Mouse (Mus musculus) liver, embryonic 16.5 days (tissue): ENCODE results near the gene Tpo. TPM values are rescaled to one million over a fixed set of nuclear protein-coding genes. Genes with fewer than 3 reads are reported as not detected.

Experiments
- ATAC-seq: fragments of 200-750 bp; cut with Nextera tagmentation; 2 replicates; pipeline ENCODE4 v1.8.0; 2017; ENCODE audit warnings: low read depth, mild to moderate bottlenecking, moderate number of reproducible peaks, moderate library complexity
- H3K27ac ChIP-seq: fragments of 300-500 bp; sonication (generic); 2 replicates; pipeline ENCODE4 v1.5.1; 2014; ENCODE audit warnings: mild to moderate bottlenecking, low read length
- H3K27me3 ChIP-seq: fragments of 300-500 bp; sonication (generic); 2 replicates; pipeline ENCODE4 v1.6.1; 2014; ENCODE audit warnings: low read depth, low read length, mixed read lengths; ENCODE audit not compliant: control insufficient read depth, insufficient read depth
- H3K36me3 ChIP-seq: fragments of 300-500 bp; sonication (generic); 2 replicates; pipeline ENCODE4 v1.6.1; 2014; ENCODE audit warnings: mild to moderate bottlenecking; ENCODE audit not compliant: control insufficient read depth, insufficient read depth
- H3K4me1 ChIP-seq: fragments of 300-500 bp; sonication (generic); 2 replicates; pipeline ENCODE4 v1.6.1; 2014; ENCODE audit warnings: low read depth, low read length, mixed read lengths; ENCODE audit not compliant: control insufficient read depth
- H3K4me2 ChIP-seq: fragments of 300-500 bp; sonication (generic); 2 replicates; pipeline ENCODE4 v1.6.1; 2014; ENCODE audit warnings: low read depth, low read length, mixed read lengths
- H3K4me3 ChIP-seq: fragments of 300-500 bp; sonication (generic); 2 replicates; pipeline ENCODE4 v1.5.1; 2014; ENCODE audit warnings: low read depth, mild to moderate bottlenecking, low read length
- H3K9ac ChIP-seq: fragments of 300-500 bp; sonication (generic); 2 replicates; pipeline ENCODE4 v1.6.1; 2014; ENCODE audit warnings: low read depth, low read length
- H3K9me3 ChIP-seq: fragments of 300-500 bp; sonication (generic); replicated peaks from 2 replicates; pipeline ENCODE4 v1.6.1; 2016; ENCODE audit warnings: low read length; ENCODE audit not compliant: control insufficient read depth
- WGBS: fragments of 180-500 bp; shearing (Covaris S2); extraction: QIAGEN DNeasy Blood & Tissue Kit; methylation state at CpG from one replicate; pipeline ENCODE4 v1.1.7; 2014; ENCODE audit not compliant: insufficient replicate concordance; 5-methylcytosine and 5-hydroxymethylcytosine counted together
- polyA plus RNA-seq: library from polyadenylated mRNA; unstranded; fragments of >200 nt; fragmentation: Nextera tagmentation; extraction: Ambion mirVana; gene quantifications from 2 replicates; pipeline ENCODE4 v1.2.1, GENCODE M21; 2015

Gene Tpo
- polyA plus RNA-seq = not detected in 2 replicates

GRCm38 (mm10) chr12:30132524-30132923, at the start of gene Tpo:
TSS of gene Tpo (minus strand) at chr12:30132624.
- no peak within 1 kb of the TSS for H3K4me3 ChIP-seq
- H3K4me1 ChIP-seq = no peaks in the 10 kb centered on the region
- H3K9ac ChIP-seq = no peak within 1 kb of the TSS
- no peaks in the 10 kb centered on the region for H3K27me3 ChIP-seq
- no peak for ATAC-seq
- H3K4me2 ChIP-seq = no peak within 1 kb of the TSS
- no peak within 1 kb of the TSS for H3K27ac ChIP-seq
- H3K9me3 ChIP-seq = no peaks in the 10 kb centered on the region
- H3K36me3 ChIP-seq = no peaks in the 10 kb centered on the region
- WGBS = 64% methylated on average over 4 of the region's 4 CpGs

DNA sequence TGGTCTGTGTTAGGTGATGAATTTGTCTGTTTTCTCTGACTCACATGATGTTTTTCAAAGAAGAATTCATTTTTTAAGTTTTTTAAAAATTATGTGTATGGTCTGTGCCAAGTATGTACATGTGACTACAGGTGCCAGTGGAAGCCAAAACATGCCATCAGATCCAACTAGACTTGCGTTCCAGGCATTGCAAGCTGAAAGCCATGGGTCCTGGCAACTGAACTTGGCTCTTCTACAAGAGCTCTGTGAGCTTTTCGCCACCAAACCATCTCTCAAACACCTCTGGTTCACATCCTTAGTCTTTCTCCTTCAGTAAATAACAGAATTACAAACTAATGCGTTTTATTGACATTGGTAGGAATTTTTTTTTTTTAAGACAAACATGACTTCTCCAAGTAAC, 49.3 kb upstream of the Tpo start:
- WGBS = 51% methylated on average over 3 of the region's 3 CpGs
- H3K4me2 ChIP-seq = no peak overlapping the region
- no peaks in the 10 kb centered on the region for H3K36me3 ChIP-seq
- no peak for ATAC-seq
- no peaks in the 10 kb centered on the region for H3K9me3 ChIP-seq
- H3K27ac ChIP-seq = no peak overlapping the region
- H3K4me1 ChIP-seq = no peaks in the 10 kb centered on the region
- no peaks in the 10 kb centered on the region for H3K27me3 ChIP-seq
- H3K4me3 ChIP-seq = no peak overlapping the region
- H3K9ac ChIP-seq = no peak overlapping the region

DNA sequence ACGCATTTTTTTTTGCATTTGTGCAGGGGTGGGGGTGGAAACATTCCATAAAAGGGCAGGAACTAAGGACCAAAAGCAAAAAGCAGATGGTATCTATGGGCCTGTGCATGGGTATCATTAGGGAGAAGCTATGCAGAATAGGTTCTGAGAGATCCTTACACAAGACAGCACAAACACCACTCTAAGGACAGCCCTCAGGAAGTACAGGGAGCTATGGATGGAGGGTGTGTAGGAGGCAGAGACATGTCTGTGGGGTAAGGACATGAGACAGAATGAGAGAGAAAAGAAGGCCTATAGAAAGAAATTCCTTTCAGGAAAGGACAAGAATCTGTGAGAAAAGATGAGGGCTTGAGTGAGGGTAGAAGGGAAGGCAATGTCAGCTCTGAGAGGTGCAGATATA, 47.2 kb upstream of the Tpo start:
- Histone ChIP-seq H3K9me3 (no peaks in the 10 kb centered on the region), H3K4me1 (no peaks in the 10 kb centered on the region), H3K4me3 (no peak overlapping the region), H3K27ac (no peak overlapping the region), H3K9ac (no peak overlapping the region), H3K4me2 (no peak overlapping the region), H3K27me3 (no peaks in the 10 kb centered on the region), H3K36me3 (no peaks in the 10 kb centered on the region)
- ATAC-seq = no peak
- 57% methylated on average over 1 of the region's 1 CpGs for WGBS

- no peaks in the 10 kb centered on the region for H3K9me3 ChIP-seq
- H3K4me1 ChIP-seq = no peaks in the 10 kb centered on the region
- no peak overlapping the region for H3K27ac ChIP-seq
- H3K4me3 ChIP-seq = no peak overlapping the region
- H3K36me3 ChIP-seq = no peaks in the 10 kb centered on the region
- no peak overlapping the region for H3K9ac ChIP-seq
- ATAC-seq = no peak
- H3K27me3 ChIP-seq = no peaks in the 10 kb centered on the region
- H3K4me2 ChIP-seq = no peak overlapping the region
- WGBS = 60% methylated on average over 6 of the region's 6 CpGs
Measured at GRCm38 (mm10) chr12:30177966-30178365, 45.5 kb upstream of the Tpo start.

GRCm38 (mm10) chr12:30177529-30177928, 45.1 kb upstream of the Tpo start:
- Histone ChIP-seq H3K9me3 (no peaks in the 10 kb centered on the region), H3K27ac (no peak overlapping the region), H3K4me2 (no peak overlapping the region), H3K4me3 (no peak overlapping the region), H3K9ac (no peak overlapping the region), H3K27me3 (no peaks in the 10 kb centered on the region), H3K36me3 (no peaks in the 10 kb centered on the region), H3K4me1 (no peaks in the 10 kb centered on the region)
- ATAC-seq = no peak
- WGBS = 72% methylated on average over 2 of the region's 2 CpGs

DNA sequence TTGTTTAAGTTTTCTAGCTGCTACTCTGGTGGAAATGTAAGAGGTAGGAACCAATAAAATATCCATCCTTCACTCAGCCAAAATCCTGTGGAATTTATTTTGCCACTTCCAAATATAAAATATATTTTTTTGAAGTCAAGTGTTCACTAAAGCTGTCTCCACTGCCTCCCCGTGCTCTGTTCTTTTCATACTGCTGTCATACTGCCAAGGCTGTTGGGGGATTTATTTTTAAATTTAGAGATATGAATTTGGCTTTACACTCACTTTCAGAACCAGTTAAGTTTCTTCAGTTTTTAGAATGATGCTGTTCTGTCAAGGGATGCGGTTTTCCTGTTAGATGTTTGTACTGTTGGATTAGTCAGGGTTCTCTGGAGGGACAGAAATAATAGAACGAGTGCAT, 36.1 kb upstream of the Tpo start:
- H3K4me3 ChIP-seq = no peak overlapping the region
- no peak overlapping the region for H3K27ac ChIP-seq
- no peak overlapping the region for H3K9ac ChIP-seq
- H3K4me1 ChIP-seq = no peaks in the 10 kb centered on the region
- no peak for ATAC-seq
- no peaks in the 10 kb centered on the region for H3K9me3 ChIP-seq
- no peaks in the 10 kb centered on the region for H3K36me3 ChIP-seq
- H3K4me2 ChIP-seq = no peak overlapping the region
- no peaks in the 10 kb centered on the region for H3K27me3 ChIP-seq
- WGBS = 47% methylated on average over 3 of the region's 3 CpGs

DNA sequence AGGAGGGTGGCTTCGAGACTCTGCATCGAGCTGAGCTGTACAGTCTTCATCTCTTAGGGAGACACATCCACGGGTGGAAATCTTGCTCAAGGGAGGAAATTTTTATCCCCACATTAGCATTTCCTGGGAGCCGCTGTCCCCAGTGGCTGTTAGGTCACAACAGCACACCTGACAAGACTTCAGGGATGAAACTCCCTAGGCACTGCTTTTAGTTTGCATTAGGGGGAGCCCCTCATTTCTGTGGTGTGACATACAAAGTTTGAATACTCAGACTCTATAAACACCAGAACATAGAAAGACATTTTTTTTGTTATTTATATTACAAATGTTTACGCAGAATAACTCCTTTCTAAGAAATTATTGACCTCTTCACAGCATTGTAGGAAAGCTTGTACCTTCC, 32.1 kb upstream of the Tpo start:
- Histone ChIP-seq H3K9ac (no peak overlapping the region), H3K27me3 (no peaks in the 10 kb centered on the region), H3K4me1 (no peaks in the 10 kb centered on the region), H3K9me3 (no peaks in the 10 kb centered on the region), H3K4me2 (no peak overlapping the region), H3K36me3 (no peaks in the 10 kb centered on the region), H3K4me3 (no peak overlapping the region), H3K27ac (no peak overlapping the region)
- no peak for ATAC-seq
- 48% methylated on average over 5 of the region's 5 CpGs for WGBS

DNA sequence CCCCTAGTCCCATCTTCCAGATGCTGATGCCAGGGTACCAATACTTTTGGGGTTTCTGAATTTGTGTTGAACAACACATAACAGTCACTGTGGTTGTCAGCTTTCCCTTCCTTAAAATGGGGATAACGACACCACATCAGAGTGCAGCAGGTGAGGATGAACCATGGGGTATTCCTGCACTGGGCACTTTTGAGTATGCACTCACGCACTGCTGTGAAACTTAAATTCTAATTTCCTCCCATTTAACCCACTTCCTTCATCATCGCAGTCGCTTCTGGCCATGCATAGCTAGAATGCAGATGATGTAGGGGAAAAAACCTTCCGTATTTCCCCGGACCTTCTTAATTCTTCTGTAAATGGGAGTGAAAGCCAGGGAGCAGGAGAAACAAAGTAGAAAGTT, 31.6 kb upstream of the Tpo start:
- no peak for ATAC-seq
- H3K27me3 ChIP-seq = no peaks in the 10 kb centered on the region
- no peak overlapping the region for H3K4me3 ChIP-seq
- H3K4me1 ChIP-seq = no peaks in the 10 kb centered on the region
- H3K36me3 ChIP-seq = no peaks in the 10 kb centered on the region
- no peak overlapping the region for H3K4me2 ChIP-seq
- WGBS = 68% methylated on average over 6 of the region's 6 CpGs
- no peak overlapping the region for H3K9ac ChIP-seq
- H3K9me3 ChIP-seq = no peaks in the 10 kb centered on the region
- no peak overlapping the region for H3K27ac ChIP-seq

GRCm38 (mm10) chr12:30161731-30162406, 29.4 kb upstream of the Tpo start:
- H3K9ac ChIP-seq = no peak overlapping the region
- no peaks in the 10 kb centered on the region for H3K4me1 ChIP-seq
- H3K27me3 ChIP-seq = no peaks in the 10 kb centered on the region
- H3K27ac ChIP-seq = no peak overlapping the region
- H3K36me3 ChIP-seq = no peaks in the 10 kb centered on the region
- no peak overlapping the region for H3K4me3 ChIP-seq
- ATAC-seq = no peak
- H3K4me2 ChIP-seq = no peak overlapping the region
- 51% methylated on average over 5 of the region's 5 CpGs for WGBS
- H3K9me3 ChIP-seq = no peaks in the 10 kb centered on the region
